ENCODE assay signal across 10 mouse cellular contexts in genomic region chr4:79463546-79463945, GRCm38 (mm10).
"Had no signal": no experiment of that assay in that cellular context is flagged by ENCODE, and none has a peak within 500 bp of the region (broad histone marks: within the 10 kb centered on the region; RNA-seq: fewer than 3 reads in every experiment).

No protein-coding gene starts in this region.

- DNase-seq: kidney, adult 2 months; kidney, postnatal 14 days; lung, embryonic 14.5 days; lung, postnatal 10 days; lung, postnatal 4 days; thymus, adult 18-20 months; thymus, postnatal 14 days had no signal

- ATAC-seq: intestine, embryonic 16.5 days; liver, embryonic 12.5 days; midbrain, embryonic 15.5 days had no signal
